Mouse (Mus musculus) urinary bladder, postnatal 36 days (tissue): ENCODE measurements at regions not wholly inside any gene's neighbourhood (a gene's known extent, or its start where the extent isn't known, plus 50 kb on each side); places are given as distances from the start of the nearest gene placed in this dataset.

Source experiments
- DNase-seq, 2 experiments: peaks; one replicate each; pipeline ENCODE4 v3.0.0; 2022; ENCODE audit warnings: low spot score in 2 of 2, mixed read lengths in 1 of 2

DNA sequence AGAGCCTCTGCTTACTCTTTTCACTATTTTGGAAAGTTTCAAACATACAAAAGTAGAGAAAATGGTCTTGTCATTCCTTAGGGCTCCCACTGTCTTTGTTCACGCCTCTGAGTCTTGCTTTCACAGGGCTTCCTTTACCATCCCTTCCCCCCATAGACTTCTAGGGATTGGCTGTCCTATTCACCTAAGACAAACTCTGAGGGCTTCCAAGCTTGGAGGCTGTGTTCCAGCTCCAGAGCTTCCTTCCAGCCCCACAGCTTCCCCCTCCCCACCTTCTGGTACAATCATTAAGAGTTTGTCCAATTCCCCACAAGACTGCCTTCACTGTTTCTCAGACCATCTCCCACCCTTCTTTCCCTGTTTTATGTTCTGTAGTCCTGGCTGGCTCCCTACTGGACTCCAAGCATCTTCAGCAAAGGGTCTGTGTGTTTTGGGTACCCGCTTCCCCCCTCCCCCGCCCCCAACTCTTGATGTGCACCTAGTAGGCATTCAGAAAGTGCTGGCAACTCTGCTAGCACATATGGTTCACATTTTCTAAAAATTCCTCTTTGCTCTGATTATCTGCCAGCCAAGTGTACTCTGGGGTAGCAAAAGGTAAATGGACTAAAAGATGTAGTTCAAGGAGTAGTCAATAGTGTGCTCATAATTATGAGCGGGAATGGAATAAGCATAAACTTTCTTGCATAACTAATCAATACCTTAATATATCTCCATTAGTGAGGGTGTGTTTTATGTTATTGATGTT, 344.0 kb downstream of the Slc4a3 start:
- DNase-seq, result no peak

- DNase-seq, result no peak
Measured at GRCm38 (mm10) chr1:75890636-75891276, 344.7 kb downstream of the Slc4a3 start.

GRCm38 (mm10) chr1:75895550-75895949, 349.5 kb downstream of the Slc4a3 start:
- no peak for DNase-seq

DNA sequence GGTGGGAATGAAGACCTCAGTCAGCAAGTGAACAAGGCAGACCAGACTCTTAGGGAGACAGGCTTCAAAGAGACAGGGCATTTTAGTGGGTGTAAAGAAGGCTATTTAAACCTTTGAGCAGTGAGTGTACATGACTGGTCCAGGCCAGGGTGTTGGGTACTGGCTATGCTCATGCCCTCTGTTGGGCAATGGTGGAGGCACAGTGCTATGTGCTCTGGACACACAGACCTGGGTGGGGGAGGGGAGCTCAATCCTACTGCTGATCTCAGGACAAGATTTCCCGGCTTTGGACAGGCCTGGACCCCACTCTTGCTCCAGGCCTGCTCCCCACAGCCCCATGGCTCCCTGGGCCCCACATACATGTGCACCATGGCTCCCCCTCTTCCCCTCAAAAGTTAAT, 355.1 kb downstream of the Slc4a3 start:
- no peak for DNase-seq

- DNase-seq, result no peak
Measured at GRCm38 (mm10) chr1:75905699-75906470, 359.8 kb downstream of the Slc4a3 start.

- no peak for DNase-seq
Measured at GRCm38 (mm10) chr1:75915311-75915710, 369.2 kb downstream of the Slc4a3 start.

GRCm38 (mm10) chr1:75916181-75916580, 370.1 kb downstream of the Slc4a3 start:
- DNase-seq, result no peak

DNA sequence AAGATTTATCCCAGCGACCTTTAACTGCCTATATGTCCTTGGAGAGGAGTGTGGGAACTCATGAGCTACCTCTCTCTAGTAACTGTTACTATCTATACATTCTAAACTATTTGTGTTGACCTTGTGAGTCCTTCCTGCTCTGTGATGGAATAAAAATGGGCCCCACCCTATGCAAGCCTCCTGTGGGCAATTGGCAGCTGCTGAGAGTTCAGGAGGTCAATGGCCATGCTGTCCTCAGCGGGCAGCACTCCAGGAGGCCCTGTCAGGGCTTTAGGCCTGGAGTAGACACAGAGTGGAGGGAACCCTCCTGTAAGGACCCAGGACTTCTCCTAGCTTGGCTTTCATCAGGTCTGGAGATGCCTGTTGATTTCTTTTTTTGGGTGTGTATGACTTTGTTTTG, 373.1 kb downstream of the Slc4a3 start:
- no peak for DNase-seq

GRCm38 (mm10) chr1:75925046-75925445, 379.0 kb downstream of the Slc4a3 start:
- DNase-seq, result peak in 1 of 2 experiments; percentile 2

GRCm38 (mm10) chr1:75925802-75926201, 379.7 kb downstream of the Slc4a3 start:
- peak; percentile 81 to 86 for DNase-seq

DNA sequence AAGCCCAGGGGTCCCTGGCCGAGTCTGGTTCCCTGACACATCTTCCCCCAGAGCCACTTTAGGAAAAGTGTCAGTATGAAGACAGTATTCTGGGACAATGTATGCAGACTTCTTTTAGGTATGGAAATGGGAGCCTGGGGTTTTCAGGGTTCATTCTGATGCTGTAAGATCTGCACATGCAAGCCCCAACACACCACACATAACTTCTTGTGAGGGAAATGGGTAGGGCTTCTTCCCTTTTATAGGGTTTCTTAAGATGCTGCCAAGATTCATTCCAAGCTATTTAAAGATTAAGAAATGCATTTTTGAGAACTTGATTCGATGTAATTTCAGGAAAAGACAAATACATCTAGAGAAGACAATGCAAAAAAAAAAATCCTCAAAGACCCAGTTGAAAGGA, 385.8 kb downstream of the Slc4a3 start:
- DNase-seq, result no peak

- no peak for DNase-seq
Measured at GRCm38 (mm10) chr1:75933831-75934230, 387.8 kb downstream of the Slc4a3 start.

DNA sequence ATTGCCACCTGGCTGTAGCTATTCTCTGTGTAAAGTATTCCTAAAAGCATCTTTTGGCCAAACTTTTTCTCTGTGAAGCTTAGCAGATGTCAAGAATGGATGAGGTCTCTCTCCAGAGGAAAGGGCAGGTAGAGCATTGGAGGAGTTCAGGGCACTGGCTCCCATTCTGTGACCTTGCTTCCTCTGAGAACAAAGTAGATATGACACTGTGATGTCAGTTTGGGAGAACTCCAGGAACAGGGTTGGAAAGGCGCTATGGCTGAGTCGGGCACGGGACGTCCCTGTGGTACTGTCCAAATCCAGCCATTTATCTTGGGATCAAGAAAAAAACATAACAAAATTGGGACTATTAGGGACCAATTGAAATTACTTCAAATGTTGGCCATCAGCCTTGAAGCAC, 388.7 kb downstream of the Slc4a3 start:
- DNase-seq, result no peak

DNA sequence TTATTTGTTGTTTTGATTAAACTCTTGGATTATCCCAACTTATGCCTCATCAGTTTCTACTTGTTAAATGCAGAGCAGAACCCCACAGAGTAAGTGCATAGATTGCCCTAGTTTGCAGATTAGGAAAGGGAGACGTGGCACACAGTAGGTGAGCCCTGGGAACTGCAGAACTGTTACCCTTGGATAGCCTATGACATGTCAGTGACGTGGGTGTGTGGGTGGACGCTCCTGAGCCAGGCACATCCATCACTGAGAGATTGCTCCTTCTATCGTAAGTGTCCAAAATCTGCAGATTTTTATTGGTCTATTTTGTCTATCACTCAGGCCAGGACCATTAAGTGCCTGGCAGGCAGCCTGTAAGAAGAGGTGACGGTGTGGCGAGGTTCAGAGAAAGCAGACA, 389.8 kb downstream of the Slc4a3 start:
- no peak for DNase-seq

DNA sequence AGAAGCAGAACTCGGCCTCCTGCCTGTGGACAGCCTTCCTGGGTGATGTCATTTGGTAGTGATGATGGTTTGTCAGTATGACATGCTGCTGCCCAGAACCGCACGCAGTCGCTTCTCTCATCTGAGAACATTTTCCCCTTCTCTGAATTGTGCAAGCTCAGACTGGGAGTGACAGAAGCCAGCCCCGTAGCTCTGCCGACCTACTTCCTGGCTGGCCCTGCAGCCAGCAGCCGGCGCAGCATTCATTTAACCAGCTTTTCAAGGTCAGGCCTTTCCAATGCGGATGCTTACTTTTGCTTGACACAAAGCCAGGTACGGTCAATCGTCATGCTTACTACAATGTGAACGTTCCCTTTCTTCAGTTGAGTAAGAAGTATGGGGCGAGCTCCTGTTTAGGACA, 390.5 kb downstream of the Slc4a3 start:
- DNase-seq, result peak in 1 of 2 experiments; percentile 13

- no peak for DNase-seq
Measured at GRCm38 (mm10) chr1:75937331-75937730, 391.3 kb downstream of the Slc4a3 start.

DNA sequence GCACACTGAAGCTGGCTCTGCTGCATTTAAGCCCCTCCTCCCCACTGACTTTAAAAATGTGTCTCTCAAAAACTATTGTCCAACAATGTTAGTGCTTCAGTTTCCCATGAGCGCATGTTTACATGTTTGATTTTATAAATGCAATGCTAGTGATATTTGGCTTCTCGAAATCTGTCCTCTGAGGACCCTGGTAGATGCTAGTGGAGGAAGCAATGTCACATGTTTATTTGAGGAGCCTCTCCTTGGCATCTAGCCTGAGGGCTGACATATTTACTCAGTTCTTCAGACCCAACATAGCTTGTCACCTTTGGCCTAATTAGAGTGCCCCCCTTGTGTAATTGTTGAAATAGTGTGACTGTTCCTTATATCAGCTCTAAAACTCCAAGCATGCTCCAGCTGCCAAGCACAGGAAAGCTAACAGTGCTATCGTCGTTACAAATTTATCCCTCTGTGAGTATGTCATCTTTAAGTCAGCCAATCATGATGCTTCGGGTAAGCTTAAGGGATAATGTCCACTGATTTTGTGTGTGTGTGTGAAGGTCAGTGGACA, 400.3 kb downstream of the Slc4a3 start:
- no peak for DNase-seq

DNA sequence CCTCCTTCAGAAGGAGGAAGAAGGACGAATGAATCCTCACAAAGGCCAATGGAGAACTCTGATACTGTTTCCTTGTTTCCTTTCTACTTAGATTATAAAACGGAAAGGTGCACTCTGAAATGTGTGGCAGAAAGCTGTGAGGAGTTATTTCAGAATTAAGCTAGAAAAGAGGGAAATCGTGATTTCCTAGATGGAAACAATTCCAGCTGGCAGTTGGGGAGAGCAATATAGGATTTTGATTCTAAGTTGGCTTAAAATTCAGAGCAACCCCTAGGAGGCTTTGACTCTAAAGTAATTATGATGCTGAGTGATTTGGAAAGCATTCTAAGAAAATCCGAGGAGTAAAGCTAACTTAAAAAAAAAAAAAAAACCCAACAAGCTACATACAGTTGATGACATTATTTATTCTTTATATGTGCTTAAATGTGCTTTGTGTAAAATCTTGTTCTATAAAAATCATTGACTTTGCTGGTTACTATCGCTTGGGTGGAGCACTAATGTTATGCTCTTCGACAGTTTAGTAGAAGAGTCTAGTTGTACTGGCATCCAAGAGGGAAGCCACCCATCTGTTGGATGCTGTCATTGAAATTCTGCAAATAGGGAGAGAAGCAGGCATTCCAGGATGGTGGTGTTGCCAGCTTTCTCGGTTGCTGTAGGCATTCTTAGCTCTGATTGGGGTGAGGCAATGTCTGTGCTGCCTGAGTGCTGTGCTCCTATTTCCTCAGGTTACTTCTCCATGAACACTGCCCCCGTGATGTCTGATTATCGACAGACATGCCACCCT, 432.3 kb downstream of the Slc4a3 start:
- DNase-seq, result no peak

DNA sequence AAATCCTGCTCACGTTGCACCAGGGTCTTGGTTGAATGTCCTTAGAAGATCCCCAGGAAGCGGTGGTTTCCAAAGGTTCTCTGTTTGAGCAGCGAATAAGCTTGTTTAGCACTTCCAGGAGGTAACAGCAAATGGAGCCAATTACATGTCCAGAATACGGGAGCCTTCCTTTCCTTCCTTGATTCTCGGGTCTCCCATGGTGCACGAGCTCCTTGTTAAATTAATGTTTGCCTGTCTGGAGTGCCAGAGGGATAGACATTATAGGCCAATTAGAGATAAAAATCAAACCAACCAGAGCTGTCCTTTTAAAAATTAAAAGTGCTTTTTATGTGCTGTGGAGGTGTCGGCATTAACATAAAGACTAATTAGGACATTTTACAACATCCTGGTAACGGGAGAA, 437.0 kb downstream of the Slc4a3 start:
- no peak for DNase-seq

- DNase-seq, result no peak
Measured at GRCm38 (mm10) chr1:75983487-75983886, 437.4 kb downstream of the Slc4a3 start.

DNA sequence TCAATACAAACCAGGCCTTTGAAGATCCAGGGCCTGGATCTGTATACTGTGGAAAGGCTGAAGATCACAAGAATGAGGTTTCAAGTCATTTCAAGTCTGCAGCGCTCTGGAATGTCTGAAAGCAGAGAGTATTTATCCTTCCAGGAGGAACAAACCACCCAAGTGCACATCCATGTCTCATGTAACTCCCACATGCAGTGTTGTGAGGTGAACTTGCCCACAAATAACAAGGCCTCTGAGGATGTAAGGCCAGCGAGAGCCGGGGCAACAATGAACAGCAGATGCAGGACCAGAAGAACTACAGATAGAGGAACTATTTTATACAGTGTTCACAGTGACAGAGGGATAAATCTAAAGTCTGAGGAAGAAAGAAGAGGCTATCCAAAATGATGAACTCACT, 442.4 kb downstream of the Slc4a3 start:
- no peak for DNase-seq

GRCm38 (mm10) chr1:75992039-75992438, 446.0 kb downstream of the Slc4a3 start:
- no peak for DNase-seq
